18 mouse cellular contexts compared by ENCODE assay signal in genomic region chr2:18957459-18957858, GRCm38 (mm10). TPM values are rescaled to one million over a fixed set of nuclear protein-coding genes. Genes with fewer than 3 reads are reported as not detected.
DNase-seq lines count a peak whose midpoint lies in the region; ATAC-seq and TF ChIP-seq lines count a peak whose summit lies in the region.
"Had no signal": no experiment of that assay in that cellular context is flagged by ENCODE, and none has a peak within 500 bp of the region (broad histone marks: within the 10 kb centered on the region; RNA-seq: fewer than 3 reads in every experiment).

No protein-coding gene starts in this region.

- H3K36me3 ChIP-seq in heart, embryonic 14.5 days (ENCODE audit: control insufficient read depth, insufficient read depth, low read length), result no peaks in the 10 kb centered on the region
- H3K36me3 ChIP-seq in thymus, adult 2 months (ENCODE audit: control insufficient read depth, insufficient read depth, low read length), result no peaks in the 10 kb centered on the region
- no peaks in the 10 kb centered on the region for H3K36me3 ChIP-seq in hindbrain, embryonic 13.5 days
- H3K36me3 ChIP-seq in midbrain, embryonic 13.5 days, result no peaks in the 10 kb centered on the region
- H3K36me3 ChIP-seq: embryonic facial prominence, embryonic 12.5 days; forebrain, embryonic 10.5 days; neural tube, embryonic 15.5 days; stomach, embryonic 15.5 days had no signal

- H3K4me2 ChIP-seq in heart, embryonic 14.5 days (ENCODE audit: low read length), result peak overlapping the region; percentile 54
- H3K4me2 ChIP-seq in hindbrain, embryonic 13.5 days, result no peak overlapping the region
- H3K4me2 ChIP-seq in midbrain, embryonic 13.5 days (replicated peaks), result no peak overlapping the region
- H3K4me2 ChIP-seq: embryonic facial prominence, embryonic 12.5 days; neural tube, embryonic 15.5 days; stomach, embryonic 15.5 days had no signal

- TF ChIP-seq CTCF in thymus, adult 2 months (IDR thresholded peaks at IDR 0.05; ENCODE audit: borderline replicate concordance, control insufficient read depth, extremely low read depth, insufficient read depth, low read length, poor library complexity), result no peak

- intact Hi-C loops in heart, postnatal 36 days (cut with DNase I), result no loop called here

- no peak for DNase-seq in heart, postnatal 36 days
- peak; percentile 68 for DNase-seq in CD4-positive helper T cell, adult 2 months (ENCODE audit: low read depth, low spot score)
- no peak for DNase-seq in thymus, adult 2 months
- DNase-seq in urinary bladder, postnatal 36 days (ENCODE audit: low spot score in 2 of 2), result no peak
- DNase-seq: adrenal gland, postnatal 14 days; cerebellum, postnatal 25 days; kidney, adult 18-20 months; lung, postnatal 4 days; right cerebral cortex, postnatal 25 days had no signal

- no peak overlapping the region for H3K9ac ChIP-seq in heart, embryonic 14.5 days (ENCODE audit: low read length)
- H3K9ac ChIP-seq in hindbrain, embryonic 13.5 days, result no peak overlapping the region
- no peak overlapping the region for H3K9ac ChIP-seq in midbrain, embryonic 13.5 days (replicated peaks)
- H3K9ac ChIP-seq: embryonic facial prominence, embryonic 12.5 days; neural tube, embryonic 15.5 days; stomach, embryonic 15.5 days had no signal

- no peaks in the 10 kb centered on the region for H3K27me3 ChIP-seq in heart, embryonic 14.5 days (ENCODE audit: control insufficient read depth, insufficient read depth, low read length)
- H3K27me3 ChIP-seq in thymus, adult 2 months (ENCODE audit: control insufficient read depth, insufficient read depth, low read length), result no peaks in the 10 kb centered on the region
- H3K27me3 ChIP-seq in hindbrain, embryonic 13.5 days, result no peaks in the 10 kb centered on the region
- H3K27me3 ChIP-seq in midbrain, embryonic 13.5 days, result no peaks in the 10 kb centered on the region
- H3K27me3 ChIP-seq: embryonic facial prominence, embryonic 12.5 days; neural tube, embryonic 15.5 days; stomach, embryonic 15.5 days had no signal

- ATAC-seq in heart, embryonic 14.5 days (ENCODE audit: insufficient number of reproducible peaks, insufficient read depth, low FRiP score, low read depth), result 0 out of 2 replicates have a peak, but pooled peaks have one; percentile 28
- peak; percentile 15 for ATAC-seq in inflammation-experienced regulatory T-cells, adult 6 months
- no peak for ATAC-seq in hindbrain, embryonic 13.5 days (ENCODE audit: low FRiP score)
- no peak for ATAC-seq in midbrain, embryonic 13.5 days

- peaks cover 19 to 33% of the 10 kb centered on the region in 2 experiments for H3K4me1 ChIP-seq in heart, embryonic 14.5 days (ENCODE audit: control insufficient read depth in 2 of 2, insufficient read depth in 2 of 2, low read length in 2 of 2)
- peaks cover 53% of the 10 kb centered on the region for H3K4me1 ChIP-seq in thymus, adult 2 months (replicated peaks; ENCODE audit: control insufficient read depth, insufficient read depth, low read length)
- H3K4me1 ChIP-seq in hindbrain, embryonic 13.5 days (replicated peaks), result peaks cover 15% of the 10 kb centered on the region; the same call in 1 of the 2 replicates
- peaks cover 22% of the 10 kb centered on the region for H3K4me1 ChIP-seq in midbrain, embryonic 13.5 days (replicated peaks)

- no peaks in the 10 kb centered on the region for H3K9me3 ChIP-seq in heart, embryonic 14.5 days (ENCODE audit: control insufficient read depth, low read length)
- H3K9me3 ChIP-seq in hindbrain, embryonic 13.5 days, result no peaks in the 10 kb centered on the region
- no peaks in the 10 kb centered on the region for H3K9me3 ChIP-seq in midbrain, embryonic 13.5 days
- H3K9me3 ChIP-seq: embryonic facial prominence, embryonic 12.5 days; forebrain, embryonic 10.5 days; neural tube, embryonic 15.5 days; stomach, embryonic 15.5 days had no signal

- no peak overlapping the region for H3K4me3 ChIP-seq in heart, embryonic 14.5 days (ENCODE audit: control insufficient read depth in 1 of 2, insufficient read depth in 1 of 2, low read depth in 1 of 2, low read length in 2 of 2)
- H3K4me3 ChIP-seq in thymus, adult 2 months (ENCODE audit: control insufficient read depth, insufficient read depth, low read length), result no peak overlapping the region
- H3K4me3 ChIP-seq in hindbrain, embryonic 13.5 days, result no peak overlapping the region
- no peak overlapping the region for H3K4me3 ChIP-seq in midbrain, embryonic 13.5 days (replicated peaks)
- H3K4me3 ChIP-seq: embryonic facial prominence, embryonic 12.5 days; forebrain, embryonic 10.5 days; neural tube, embryonic 15.5 days; stomach, embryonic 15.5 days had no signal

- peak overlapping the region; percentile 54 to 56; a peak in 3 of 4 replicates for H3K27ac ChIP-seq in heart, embryonic 14.5 days (replicated peaks in 1 of 2; ENCODE audit: control insufficient read depth in 1 of 2, insufficient read depth in 1 of 2, low read depth in 2 of 2, low read length in 2 of 2)
- H3K27ac ChIP-seq in thymus, adult 2 months (ENCODE audit: control insufficient read depth, insufficient read depth, low read length), result peak overlapping the region; percentile 26
- H3K27ac ChIP-seq in hindbrain, embryonic 13.5 days, result no peak overlapping the region
- H3K27ac ChIP-seq in midbrain, embryonic 13.5 days, result no peak overlapping the region
- H3K27ac ChIP-seq: embryonic facial prominence, embryonic 12.5 days; forebrain, embryonic 10.5 days; neural tube, embryonic 15.5 days; stomach, embryonic 15.5 days had no signal

- TF ChIP-seq POLR2A in thymus, adult 2 months (IDR thresholded peaks at IDR 0.05; ENCODE audit: control insufficient read depth, extremely low read depth, insufficient read depth, low read length, poor library complexity), result no peak

- 52% methylated on average over 7 of the region's 7 CpGs for WGBS in heart, embryonic 14.5 days
- 16% methylated on average over 7 of the region's 7 CpGs for WGBS in thymus, adult 2 months
- 95% methylated on average over 7 of the region's 7 CpGs for WGBS in hindbrain, embryonic 13.5 days
- WGBS in midbrain, embryonic 13.5 days, result 96% methylated on average over 7 of the region's 7 CpGs

RNA-seq across cellular contexts. Expression of gene Pip4k2a, which starts 40.5 kb away (rescaled TPM):
- 7.4 TPM in 2 replicates for polyA plus RNA-seq in heart, embryonic 14.5 days (2014; fragmentation: Nextera tagmentation; extraction: Ambion mirVana)
- total RNA-seq in heart, postnatal 36 days (2021), result 1 to 10 TPM; 8.0 to 8.6 TPM
- 10 to 100 TPM; 16.7 to 23.5 (median 18.4) TPM for polyA plus RNA-seq in inflammation-experienced regulatory T-cells, adult 6 months (2017; shearing (Covaris generic))
- 55.0 and 61.2 TPM in 2 replicates for polyA plus RNA-seq in thymus, adult 2 months (2012; rRNA removed)
- polyA plus RNA-seq in hindbrain, embryonic 13.5 days (2015; fragmentation: Nextera tagmentation; extraction: Ambion mirVana), result 10.8 and 11.1 TPM in 2 replicates
- polyA plus RNA-seq in midbrain, embryonic 13.5 days (2015; fragmentation: Nextera tagmentation; extraction: Ambion mirVana), result 8.0 and 8.3 TPM in 2 replicates

RNA-seq across cellular contexts. Expression of gene 4930426L09Rik, which starts 40.7 kb away (rescaled TPM):
- 0.31 and 0.36 TPM in 2 replicates for polyA plus RNA-seq in heart, embryonic 14.5 days (2014; fragmentation: Nextera tagmentation; extraction: Ambion mirVana)
- under 1 TPM in 1 of 2 experiments, not detected in 1; 0.19 TPM for total RNA-seq in heart, postnatal 36 days (2021)
- under 1 TPM; 0.33 to 0.99 (median 0.41) TPM for polyA plus RNA-seq in inflammation-experienced regulatory T-cells, adult 6 months (2017; shearing (Covaris generic))
- polyA plus RNA-seq in thymus, adult 2 months (2012; rRNA removed), result 2.0 and 2.8 TPM in 2 replicates
- polyA plus RNA-seq in hindbrain, embryonic 13.5 days (2015; fragmentation: Nextera tagmentation; extraction: Ambion mirVana), result 0.44 and 0.57 TPM in 2 replicates
- 0.32 and 0.58 TPM in 2 replicates for polyA plus RNA-seq in midbrain, embryonic 13.5 days (2015; fragmentation: Nextera tagmentation; extraction: Ambion mirVana)
- total RNA-seq: liver, adult 2 months had no signal

Comparison
In these comparisons a context has a peak if more than half of its experiments do, and no peak if none do; other contexts are left out.
1. ATAC-seq: peak in heart, embryonic 14.5 days (single experiment) and inflammation-experienced regulatory T-cells, adult 6 months (single experiment); none in hindbrain, embryonic 13.5 days (single experiment) and midbrain, embryonic 13.5 days (single experiment).
2. H3K27ac ChIP-seq: peak in heart, embryonic 14.5 days (2 of 2) and thymus, adult 2 months (single experiment); none in hindbrain, embryonic 13.5 days (single experiment) and midbrain, embryonic 13.5 days (single experiment).